Mouse (Mus musculus) T-helper 1 cell (primary cell): ENCODE measurements around the gene Tnni1.

Experiments
- in situ Hi-C: fragments of 300-600 bp; cut with MboI, MseI; formaldehyde crosslinking; loops from one replicate; pipeline ENCODE4 v1.15.1; 2025; ENCODE audit warnings: high pct_unique_total_duplicates

The Tnni1 gene

DNA sequence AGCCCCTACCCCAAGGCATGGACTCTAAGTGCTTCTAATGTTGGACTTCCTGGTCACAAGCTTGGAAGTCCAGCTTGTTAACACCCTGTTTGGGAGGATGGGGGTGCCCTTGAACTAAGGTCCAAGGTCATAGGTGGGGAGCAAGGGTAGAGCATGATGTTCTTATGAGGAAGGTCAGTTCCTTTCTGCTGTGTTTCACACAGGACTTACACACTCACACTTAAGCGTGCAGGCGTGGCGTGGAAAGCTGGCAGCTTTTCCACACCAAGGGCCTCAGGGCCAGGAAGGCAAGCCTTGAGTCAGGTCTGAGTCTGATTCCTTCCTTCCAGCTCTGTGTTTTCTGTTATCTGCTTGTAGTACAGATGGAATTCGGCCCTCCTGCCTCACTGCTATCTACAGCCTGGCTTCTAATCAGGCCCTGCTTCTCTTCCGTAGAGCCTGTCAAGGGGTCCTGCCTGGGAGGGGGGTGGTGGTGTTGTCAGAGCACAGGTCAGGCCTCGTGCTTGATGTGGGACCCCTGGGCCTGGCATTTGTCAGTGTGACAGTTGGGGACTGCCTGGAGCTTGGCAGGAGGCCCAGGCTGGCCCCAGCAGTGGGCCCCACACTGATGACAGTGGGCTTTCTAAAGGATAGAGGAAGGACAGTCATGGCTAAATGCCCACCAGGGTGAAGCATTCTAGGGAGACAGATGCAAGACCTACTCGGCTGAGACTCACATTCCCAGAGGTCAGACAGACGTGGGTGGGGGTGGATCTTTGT is 21.1 kb downstream of the Tnni1 start:
- in situ Hi-C loops, result no loop called here

DNA sequence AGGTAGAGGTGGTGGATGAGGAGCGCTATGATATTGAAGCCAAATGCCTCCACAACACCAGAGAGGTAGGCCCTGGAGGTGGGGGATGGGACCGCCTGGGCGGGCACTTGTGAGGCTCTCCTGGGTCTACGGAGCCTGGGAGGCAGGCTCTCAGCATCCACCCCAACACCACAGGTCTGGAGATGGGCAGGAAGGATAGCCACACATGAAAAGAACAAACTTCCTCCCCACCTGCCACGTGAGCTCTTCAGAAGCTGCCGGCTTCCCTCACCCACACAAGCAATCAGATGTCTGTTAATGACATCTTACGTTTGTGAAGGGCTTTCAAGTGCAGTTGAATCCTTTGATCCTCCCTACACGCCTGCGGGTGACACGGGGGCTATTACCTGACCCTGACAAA is 28.3 kb downstream of the Tnni1 start:
- in situ Hi-C loops, result no loop called here

DNA sequence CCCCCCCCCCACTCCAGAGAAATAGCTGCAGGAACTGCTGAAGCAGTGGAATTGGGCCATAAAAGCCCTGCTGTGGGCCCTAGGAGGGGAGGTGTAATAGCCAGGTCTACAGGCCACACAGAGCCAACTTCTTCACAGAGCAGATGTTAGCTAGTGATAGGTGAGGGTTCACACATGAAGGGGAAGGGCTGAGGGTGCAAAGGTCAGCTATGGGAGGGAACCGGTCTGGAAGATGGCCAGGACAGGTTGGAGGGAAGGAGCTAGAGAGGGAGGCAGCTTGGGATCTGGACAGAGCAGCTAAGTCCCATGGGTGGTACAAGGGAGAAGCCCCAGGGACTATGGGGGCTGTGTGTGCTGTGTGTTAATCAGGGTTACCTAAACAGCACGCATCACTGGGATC is 30.9 kb downstream of the Tnni1 start:
- in situ Hi-C loops, result no loop called here

DNA sequence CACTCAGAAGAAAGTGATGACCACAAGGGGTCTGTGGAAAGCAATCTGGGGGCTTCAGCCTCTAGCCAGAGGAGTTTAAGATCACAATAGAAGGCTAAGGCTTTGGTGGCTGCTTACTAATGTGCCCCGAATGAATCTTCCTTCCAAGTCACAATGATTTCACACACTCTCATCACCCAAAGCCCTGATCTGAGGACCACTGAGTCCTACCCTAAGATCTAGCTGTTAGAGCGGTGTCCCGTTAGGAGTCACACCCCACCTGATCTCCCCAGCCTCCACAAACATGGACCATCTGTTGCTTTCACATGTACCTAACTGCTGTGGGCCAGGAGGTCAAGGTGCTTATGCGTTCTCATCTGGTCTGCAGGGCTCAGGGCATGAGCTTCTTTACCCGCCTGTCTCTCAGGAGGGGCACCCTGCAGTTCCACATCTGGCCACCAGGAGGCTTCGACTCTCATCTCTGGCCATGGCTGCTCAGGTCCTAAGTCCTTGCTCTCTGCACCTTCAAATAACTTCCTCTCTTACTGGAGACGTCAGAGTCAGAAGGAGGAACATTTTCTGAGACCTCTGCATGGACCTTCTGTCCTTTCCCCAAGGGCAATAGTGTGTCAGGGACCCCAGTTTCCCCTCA is 31.9 kb downstream of the Tnni1 start:
- in situ Hi-C loops, result no loop called here

DNA sequence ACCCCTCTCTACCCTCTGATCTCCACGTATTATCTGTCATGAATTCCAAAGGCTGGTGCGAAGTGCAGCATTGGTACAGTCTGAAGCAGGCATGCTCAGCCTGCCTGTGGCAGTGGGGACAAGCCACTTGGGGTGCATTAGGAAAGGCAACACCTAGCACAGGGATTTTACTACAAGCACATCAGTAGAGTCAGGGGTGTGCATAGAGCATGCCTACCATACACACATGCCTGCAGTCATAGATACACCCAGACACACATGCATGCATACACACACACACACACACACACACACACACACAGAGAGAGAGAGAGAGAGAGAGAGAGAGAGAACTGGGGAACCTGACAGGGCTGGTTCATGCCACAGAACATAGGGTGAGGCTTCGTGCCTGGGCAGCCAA is 33.0 kb downstream of the Tnni1 start:
- in situ Hi-C loops, result no loop called here

DNA sequence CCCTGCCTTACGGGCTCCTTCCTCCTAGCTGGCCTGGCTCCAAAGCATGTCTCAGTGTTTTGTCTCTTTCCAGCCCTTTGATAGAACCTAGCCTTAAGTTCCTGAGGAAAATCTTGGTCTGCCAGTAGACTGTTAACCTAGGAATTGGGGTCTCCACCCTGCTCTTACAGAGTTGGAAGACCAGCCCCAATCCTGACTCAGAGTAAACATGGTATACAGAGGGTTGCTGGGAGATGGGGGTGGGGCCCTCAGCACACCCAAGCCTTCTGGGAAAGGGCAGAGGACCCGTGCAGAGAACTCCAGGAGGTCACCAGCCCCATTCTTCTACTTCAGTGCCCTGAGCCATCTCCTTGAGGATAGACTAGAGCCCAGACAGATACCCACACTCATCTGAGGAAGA is 33.4 kb downstream of the Tnni1 start:
- in situ Hi-C loops, result no loop called here

DNA sequence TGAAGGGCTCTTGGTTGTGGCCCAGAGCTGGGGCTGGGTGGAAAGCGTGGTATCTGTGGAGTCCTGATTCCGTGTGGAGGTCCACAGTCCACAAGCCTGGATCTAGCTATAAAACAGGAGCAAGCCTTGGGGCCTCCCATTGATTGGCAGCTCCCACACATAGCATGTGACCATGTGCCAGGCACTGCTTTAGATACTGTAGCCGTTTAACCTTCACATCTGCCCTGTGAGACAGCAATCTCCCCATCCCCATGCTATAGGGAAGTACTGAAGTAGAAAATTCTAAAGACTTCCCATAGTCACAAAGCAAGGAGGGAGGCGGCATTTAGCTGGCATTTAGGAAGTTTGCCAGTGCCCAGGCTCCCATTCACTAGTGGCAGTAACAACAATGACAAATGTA is 33.8 kb downstream of the Tnni1 start:
- in situ Hi-C loops, result no loop called here

DNA sequence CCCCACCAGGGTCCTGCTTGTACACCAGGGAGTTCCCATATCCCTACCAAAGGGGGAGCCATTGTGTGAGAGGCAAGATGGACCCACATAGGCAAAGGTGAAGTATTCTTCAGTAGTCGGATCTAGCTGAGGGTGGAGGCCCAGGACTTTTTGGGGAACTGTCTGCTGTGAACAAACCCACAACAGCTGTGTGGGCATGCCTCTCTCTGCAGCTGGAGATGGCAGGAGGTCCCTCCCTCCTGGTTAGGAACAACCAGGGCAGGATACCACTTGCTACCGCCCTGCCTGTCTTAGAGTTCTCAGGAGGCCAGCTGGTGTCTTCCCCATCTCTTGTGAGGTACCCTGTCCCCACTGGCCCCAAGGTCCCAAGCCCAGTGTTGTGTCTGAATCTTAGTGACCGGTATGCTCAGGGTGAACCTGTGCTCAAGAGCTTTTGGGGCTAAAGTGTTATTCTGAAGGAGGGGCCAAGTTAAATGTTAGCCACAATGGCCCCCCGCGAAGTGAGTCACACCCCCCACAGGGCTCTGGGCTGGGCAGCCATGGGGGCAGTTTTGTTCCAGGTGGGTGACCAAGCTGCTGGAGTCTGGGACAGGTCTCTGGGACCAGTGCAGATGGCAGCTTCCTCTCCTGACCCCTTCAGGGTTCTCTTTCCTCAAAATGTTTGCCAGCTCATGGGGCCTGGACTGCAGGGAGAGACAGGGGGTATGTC is 34.6 kb downstream of the Tnni1 start:
- in situ Hi-C loops, result no loop called here

DNA sequence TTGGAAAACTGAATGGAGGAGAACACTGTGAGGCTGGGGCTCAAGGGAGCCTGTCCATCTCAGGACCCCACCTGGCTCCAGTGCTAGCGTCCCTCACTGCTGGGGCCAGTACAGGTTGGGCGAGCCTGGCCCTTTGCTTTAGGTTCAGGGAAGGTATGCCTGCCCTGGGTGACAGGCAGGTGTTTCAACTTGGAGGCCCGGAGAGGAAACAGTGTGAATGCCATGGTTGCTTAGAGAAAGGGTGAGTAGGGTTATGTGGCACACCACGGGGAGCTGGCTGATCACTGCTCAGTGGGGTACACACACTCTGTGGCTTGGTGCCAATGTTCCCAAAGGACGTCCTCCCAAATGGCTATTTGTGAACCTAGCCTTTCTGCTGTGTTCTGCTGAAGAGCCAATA is 35.3 kb downstream of the Tnni1 start:
- in situ Hi-C loops, result no loop called here

DNA sequence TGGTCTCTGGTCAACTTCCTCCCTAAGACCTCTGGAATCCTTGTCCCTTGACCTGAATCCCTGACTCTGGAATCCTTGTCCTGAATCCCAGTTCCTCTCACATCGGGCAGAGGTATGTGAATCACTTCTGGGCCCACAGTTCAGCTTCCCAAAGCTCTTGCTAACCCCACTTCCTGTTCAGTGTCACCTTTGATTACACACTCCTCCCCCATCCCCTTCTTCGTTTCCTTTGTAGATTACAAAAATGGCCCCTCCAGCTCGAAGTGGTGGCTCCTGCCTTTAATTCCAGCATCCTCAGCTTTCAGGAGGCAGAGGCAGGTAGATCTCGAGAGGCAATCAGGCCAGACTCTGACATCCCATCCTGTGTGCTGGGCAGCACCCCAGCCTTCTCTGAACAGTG is 38.4 kb downstream of the Tnni1 start:
- in situ Hi-C loops, result no loop called here

DNA sequence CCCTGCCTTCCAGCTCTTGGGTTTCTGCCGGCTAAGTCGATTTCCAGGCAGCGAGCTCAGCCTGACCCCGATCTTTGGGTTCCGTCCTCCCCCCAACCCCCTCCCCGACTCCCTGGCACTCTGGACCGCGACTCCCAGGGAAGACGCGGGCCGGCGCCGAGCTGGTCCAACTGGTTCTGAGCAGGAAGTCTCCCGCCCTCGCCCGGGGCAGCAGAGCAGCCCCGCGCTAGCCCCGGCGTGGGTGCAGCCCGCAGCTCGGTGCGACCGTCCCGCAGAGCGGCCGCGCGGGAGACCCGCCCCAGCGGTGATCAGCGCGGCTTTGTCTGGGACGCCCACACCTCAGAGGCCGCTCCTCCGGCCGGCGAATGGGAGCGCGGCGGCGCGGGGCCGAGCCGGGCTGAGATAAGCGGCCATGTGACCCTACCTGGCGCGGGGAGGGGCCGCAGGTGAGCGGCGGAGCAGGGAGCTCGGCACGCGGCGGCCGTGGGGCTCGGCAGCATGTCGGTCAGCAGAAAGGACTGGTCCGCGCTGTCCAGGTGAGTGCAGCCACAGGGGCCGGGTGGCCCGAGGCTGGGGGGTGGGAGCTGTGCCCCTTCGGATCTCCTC is 39.4 kb downstream of the Tnni1 start, which contains the start of gene Lad1:
Lad1 (plus strand) TSS at position 118 of the 606 bp plus-strand sequence.
- in situ Hi-C loops, result no loop called here

DNA sequence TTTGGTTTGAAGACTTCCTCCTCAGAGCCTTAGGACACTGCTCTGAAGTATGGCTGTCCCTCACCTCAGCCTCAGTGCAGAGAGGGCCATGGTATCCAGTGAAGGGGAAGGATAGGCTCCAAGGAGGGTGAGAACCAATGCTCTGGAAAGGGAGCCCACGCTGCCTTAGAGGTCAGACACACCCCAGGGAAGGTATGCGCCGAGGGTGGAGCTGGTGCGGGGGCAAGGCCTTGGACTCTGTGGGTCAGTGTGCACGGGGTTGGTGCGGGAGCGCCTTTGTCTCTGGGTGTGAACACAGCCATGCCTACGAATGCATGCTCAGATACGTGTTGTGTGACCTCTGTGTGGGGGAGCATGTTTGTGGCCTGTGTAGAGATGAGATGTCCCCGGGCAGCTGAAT is 40.8 kb downstream of the Tnni1 start:
- in situ Hi-C loops, result no loop called here

DNA sequence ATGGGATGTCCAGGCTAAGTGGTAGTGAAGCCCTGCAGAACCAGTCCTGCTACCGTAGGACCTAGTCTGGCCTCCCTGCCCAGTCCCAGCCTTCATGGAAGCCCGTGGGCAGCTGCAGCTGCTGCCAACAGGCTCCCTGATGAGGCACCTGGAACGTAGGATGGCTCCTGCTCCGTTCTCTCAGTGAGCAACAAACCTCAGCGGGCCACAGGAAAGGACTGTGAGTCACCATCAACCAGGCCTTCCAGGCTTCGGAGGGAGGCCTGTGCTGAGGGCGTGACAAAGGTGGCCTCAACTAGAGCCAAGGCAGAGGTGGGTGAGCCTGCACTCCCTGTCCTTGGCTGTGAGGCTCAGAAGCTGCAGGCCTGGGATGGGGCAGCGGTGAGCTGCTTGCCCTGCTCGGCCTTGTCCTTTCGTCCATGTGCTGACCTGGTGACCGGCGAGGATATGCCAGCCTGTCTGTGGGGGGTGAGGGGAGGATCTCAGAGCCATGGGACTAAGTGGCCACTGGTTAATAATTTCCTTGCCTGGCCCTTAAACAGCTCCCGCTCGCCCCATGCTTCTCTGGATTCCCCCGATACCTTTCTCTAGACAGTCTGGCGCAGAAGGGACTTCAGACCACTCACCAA is 41.6 kb downstream of the Tnni1 start:
- in situ Hi-C loops, result no loop called here

DNA sequence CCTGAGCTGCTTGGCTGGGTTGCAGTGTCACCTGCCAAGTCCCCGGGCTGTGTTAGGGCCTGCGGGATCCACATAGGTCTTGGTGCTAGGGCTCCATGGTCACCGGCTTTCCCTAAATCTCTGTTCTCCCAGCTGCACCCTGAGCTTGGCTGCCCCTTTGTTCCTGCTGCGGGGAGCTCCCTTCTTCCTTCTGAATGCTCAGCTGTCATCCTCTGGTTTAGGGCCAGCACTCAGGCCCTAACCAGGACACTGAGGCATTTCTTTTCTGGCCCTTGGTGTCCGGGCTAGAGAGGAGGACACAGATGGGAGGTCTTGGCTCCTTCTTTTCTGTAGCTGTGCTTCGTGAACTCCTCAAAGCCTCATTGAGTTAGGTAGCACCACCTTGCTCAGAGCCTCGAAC is 42.5 kb downstream of the Tnni1 start:
- in situ Hi-C loops, result no loop called here

DNA sequence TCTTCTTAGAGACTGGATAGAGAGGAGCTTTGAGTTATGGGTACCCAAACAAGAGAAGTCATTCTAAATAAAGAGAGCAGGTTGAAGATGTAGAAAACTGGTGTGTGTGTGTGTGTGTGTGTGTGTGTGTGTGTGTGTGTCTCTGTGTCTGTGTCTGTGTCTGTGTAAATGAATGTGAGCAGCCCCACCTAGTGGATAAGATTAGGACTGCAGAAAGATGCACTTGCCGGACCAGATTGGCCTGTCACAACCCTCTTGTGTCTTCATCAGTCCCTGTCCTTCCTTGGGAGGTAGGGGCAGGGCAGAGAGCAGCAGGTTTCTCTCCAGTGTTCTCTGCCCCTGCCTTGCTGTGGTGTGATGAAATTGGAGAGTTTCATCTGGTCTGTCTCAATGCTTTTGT is 49.7 kb downstream of the Tnni1 start:
- in situ Hi-C loops, result no loop called here

DNA sequence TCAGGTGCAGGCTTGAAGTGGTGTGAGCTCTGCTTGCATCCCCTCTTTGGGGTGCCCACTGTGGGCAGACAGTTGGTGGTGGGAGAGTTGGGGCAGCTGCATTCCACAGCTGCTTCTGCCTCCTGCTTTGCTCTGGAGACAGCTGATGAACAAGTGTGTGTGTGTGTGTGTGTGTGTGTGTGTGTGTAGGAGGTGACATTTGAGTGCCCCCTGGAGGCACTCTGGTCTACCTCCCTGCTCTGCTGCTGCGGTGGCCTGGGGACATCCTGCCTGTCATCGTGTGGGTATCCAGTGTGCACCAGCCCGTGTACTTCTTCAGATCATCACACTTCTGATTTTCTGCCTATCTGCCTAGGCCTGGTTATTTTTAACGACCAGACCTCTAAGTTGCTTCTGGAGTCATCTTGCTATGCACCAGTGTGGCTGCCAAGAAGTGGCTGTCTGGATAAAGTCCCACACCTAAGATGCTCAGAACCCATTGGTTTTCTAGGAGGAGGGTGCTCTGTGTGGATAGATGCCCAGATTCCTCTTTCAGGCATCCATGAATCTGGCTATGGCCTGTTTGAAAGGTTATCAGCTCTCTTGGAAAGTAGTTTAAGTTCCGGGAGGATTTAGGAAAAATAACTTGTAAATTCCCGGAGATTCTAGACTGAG is 55.1 kb downstream of the Tnni1 start:
- in situ Hi-C loops, result no loop called here

DNA sequence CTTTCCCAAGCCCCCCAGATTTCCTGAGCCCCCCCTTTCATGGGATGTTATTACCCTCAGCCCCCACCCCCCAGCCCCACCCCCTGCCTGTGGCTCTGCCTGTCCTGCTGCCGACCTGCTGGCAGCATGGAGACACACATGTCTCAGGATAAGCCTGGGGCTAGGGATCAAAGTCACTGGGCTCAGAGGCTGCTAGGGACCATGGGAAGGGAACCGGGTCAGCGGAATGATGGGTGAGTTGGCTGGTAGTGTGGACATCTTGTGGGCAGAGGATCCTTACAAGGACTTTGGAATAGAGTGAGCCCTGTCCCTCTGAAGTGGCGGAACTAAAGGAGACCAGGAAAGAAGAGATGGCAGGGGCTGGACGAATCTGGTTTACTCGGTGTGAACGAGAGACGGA is 55.7 kb downstream of the Tnni1 start:
- in situ Hi-C loops, result no loop called here

DNA sequence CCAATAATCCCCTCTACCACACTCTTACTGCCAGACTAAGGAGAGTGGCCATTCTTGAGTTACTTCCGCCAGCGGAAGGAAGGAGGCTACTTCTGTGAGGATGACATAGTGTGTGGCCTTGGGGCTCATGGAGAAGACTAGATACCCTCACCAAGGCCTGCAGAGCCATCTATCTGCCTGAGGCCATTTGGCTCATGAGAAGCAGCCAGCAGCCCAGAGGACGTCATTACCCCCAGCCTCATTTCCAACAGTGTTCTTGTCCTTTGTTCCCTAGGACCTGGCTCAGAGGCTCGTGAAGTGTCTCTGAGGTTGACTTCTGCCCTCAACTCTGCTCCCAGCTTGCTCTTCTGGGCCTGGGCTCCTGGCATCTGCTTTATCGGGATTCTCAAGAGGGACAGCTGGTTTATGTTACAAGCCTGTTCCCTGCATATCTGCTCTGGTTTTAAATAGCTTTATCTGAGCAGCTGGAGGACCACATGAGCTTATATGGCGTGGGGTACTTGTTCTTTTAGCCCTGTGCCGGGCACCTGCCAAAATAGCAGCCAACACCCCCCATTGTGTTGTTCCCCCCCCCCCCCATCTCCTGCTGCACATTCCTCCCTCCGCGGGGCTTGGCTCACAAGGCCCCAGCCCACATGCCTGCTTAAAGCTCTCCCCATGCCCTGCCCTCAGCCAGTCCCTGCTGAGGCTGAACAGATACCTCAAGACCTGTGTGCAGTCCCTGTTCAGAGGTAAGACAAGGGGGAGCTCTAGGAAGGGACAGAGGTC is 56.7 kb downstream of the Tnni1 start, which contains the start of gene Tnnt2:
Tnnt2 (plus strand) TSS at position 639 of the 768 bp plus-strand sequence.
- in situ Hi-C loops, result no loop called here

DNA sequence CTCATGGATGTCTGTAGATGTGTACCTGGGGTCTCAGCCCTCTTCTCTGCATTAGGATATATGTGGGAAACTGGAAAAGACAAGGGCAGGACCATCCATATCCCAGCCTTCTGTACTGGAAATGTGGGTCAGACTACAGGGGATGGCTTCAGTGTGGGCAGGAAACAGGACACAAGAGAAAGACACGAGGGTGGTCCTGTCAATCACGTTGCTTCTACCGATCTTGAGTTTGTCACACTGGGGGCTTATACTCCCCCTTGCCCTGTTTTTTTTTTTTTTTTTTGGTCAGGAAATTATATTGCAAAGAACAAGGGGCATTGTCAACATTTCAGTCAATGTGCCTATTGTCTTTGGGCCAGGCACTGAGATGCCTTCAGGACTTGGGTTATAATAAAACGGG is 59.4 kb downstream of the Tnni1 start:
- in situ Hi-C loops, result no loop called here

DNA sequence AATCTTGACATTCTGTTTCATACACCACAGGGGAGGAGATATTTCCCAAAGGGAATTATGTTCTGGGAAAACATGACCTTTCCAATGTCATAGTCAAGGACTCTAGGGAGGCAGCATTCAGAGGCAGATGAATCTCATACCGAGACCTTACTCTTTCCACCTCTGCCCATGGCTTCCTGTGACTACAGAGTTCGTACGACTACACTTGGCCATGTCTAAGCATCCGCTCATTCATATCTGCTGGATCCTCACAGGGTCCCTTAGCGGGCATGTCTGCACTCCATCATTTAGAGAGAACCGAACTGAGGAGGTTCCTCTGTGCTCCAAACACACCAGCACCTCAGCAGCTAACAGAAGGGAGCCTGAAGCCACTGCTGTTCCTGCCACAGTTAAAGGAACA is 59.8 kb downstream of the Tnni1 start:
- in situ Hi-C loops, result no loop called here
